Mouse (Mus musculus) stomach, postnatal 0 days (tissue): ENCODE data around the gene Vmn1r31.

Experiments used
- CTCF ChIP-seq: IDR thresholded peaks from 2 replicates; pipeline ENCODE4 v1.5.1; 2016; ENCODE audit warnings: antibody characterized with exemption, low read depth, mild to moderate bottlenecking, moderate library complexity
- EP300 ChIP-seq: optimal IDR thresholded peaks from 2 replicates; pipeline ENCODE3; 2016; ENCODE audit warnings: antibody characterized with exemption

DNA sequence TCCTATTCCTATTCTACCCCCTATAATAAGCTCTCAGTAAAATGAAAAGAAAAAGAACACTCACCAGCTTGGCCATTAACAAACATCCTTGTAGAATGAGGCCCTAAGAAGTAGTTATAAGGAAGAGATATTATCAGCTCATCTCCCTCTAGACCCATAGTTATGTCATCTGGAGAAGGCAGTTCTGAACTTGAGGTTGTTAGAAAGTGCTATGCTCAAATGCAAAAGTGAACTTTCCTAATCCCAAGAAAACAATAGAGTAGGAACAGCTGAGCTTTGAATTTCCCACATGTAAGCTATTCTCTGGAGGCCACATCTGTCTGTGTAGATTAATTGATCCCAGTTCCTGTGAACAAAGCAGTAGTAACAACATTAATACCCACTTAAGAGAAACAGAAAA is 31.8 kb downstream of the Vmn1r31 start, which contains the start of gene Vmn1r30:
- TF ChIP-seq EP300 = no peak
- TF ChIP-seq CTCF = no peak
